Mouse (Mus musculus) hindbrain, postnatal 0 days (tissue): Measurements from ENCODE around the gene Rtl6. TPM values are rescaled to one million over a fixed set of nuclear protein-coding genes. Genes with fewer than 3 reads are reported as not detected.

Experiments
- ATAC-seq: fragments of 200-750 bp; cut with Nextera tagmentation; 2 replicates; pipeline ENCODE4 v1.8.0; 2017; ENCODE audit warnings: mild to moderate bottlenecking, moderate TSS enrichment, moderate library complexity
- DNase-seq: peaks from one replicate; pipeline ENCODE4 v3.0.0-alpha.2; 2015; ENCODE audit warnings: low spot score
- H3K27ac ChIP-seq: fragments of 300-500 bp; sonication (generic); 2 replicates; pipeline ENCODE4 v1.5.1; 2014; ENCODE audit warnings: mild to moderate bottlenecking
- H3K27me3 ChIP-seq: fragments of 300-500 bp; sonication (generic); 2 replicates; pipeline ENCODE4 v1.6.1; 2014; ENCODE audit warnings: low read length, mixed read lengths; ENCODE audit not compliant: insufficient read depth
- H3K36me3 ChIP-seq: fragments of 300-500 bp; sonication (generic); 2 replicates; pipeline ENCODE4 v1.6.1; 2014; ENCODE audit warnings: low read length, mixed read lengths; ENCODE audit not compliant: insufficient read depth
- H3K4me1 ChIP-seq: fragments of 300-500 bp; sonication (generic); 2 replicates; pipeline ENCODE4 v1.6.1; 2014; ENCODE audit warnings: antibody characterized with exemption, low read length, mixed read lengths; ENCODE audit not compliant: insufficient read depth
- H3K4me2 ChIP-seq: fragments of 300-500 bp; sonication (generic); 2 replicates; pipeline ENCODE4 v1.6.1; 2014; ENCODE audit warnings: low read depth, mild to moderate bottlenecking, low read length, moderate library complexity, mixed read lengths
- H3K4me3 ChIP-seq: fragments of 300-500 bp; sonication (generic); 2 replicates; pipeline ENCODE4 v1.5.1; 2014; ENCODE audit warnings: low read length
- H3K9ac ChIP-seq: fragments of 300-500 bp; sonication (generic); replicated peaks from 2 replicates; pipeline ENCODE4 v1.6.1; 2014; ENCODE audit warnings: mild to moderate bottlenecking, low read length, moderate library complexity, mixed read lengths
- H3K9me3 ChIP-seq: fragments of 300-500 bp; sonication (generic); 2 replicates; pipeline ENCODE4 v1.6.1; 2016; ENCODE audit warnings: low read length, mixed read lengths
- CTCF ChIP-seq: IDR thresholded peaks from 2 replicates; pipeline ENCODE4 v1.5.1; 2016; ENCODE audit warnings: antibody characterized with exemption, control low read depth, low read depth
- WGBS: fragments of 180-500 bp; shearing (Covaris S2); extraction: QIAGEN DNeasy Blood & Tissue Kit; methylation state at CpG from one replicate; pipeline ENCODE4 v1.1.7; 2014; 5-methylcytosine and 5-hydroxymethylcytosine counted together
- polyA plus RNA-seq: library from polyadenylated mRNA; unstranded; fragments of >200 nt; fragmentation: Nextera tagmentation; extraction: Ambion mirVana; gene quantifications from 2 replicates; pipeline ENCODE4 v1.2.1, GENCODE M21; 2015
- total RNA-seq: library from RNA; depleted of rRNA; stranded (reverse); fragments of >200 nt; gene quantifications from 2 replicates; pipeline ENCODE4 v1.2.3, GENCODE M21; 2014; rRNA removed

The Rtl6 gene
- total and polyA plus RNA-seq, 2 experiments from 2014 or later = 39.9 to 80.7 TPM

DNA sequence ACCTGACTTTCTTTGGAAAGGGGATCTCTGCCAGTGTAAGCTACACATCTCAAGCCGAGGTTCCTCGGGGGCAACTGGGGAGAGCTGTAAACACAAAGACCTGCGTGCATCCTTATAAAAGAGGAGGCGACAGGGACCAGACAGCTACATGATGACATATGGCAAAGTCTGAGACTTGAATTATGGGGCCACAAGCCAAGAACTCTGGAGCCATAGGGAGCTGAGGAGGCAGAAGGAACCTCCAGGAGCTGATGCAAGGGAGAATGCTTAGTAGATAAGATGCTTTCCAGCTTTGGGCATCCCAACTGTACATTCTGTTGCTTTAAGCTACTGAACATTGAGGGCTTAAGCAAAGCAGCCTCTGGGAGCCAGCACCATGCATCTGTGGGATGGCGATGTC lies 48.5 kb downstream of the Rtl6 start:
- peaks cover 10% of the 10 kb centered on the region for H3K4me1 ChIP-seq
- no peak overlapping the region for H3K9ac ChIP-seq
- H3K4me2 ChIP-seq = no peak overlapping the region
- no peaks in the 10 kb centered on the region for H3K36me3 ChIP-seq
- 52% methylated on average over 5 of the region's 5 CpGs for WGBS
- no peaks in the 10 kb centered on the region for H3K9me3 ChIP-seq
- ATAC-seq (no peak), DNase-seq (peak; percentile 27)
- peak overlapping the region; percentile 38; the same call in 1 of the 2 replicates for H3K27ac ChIP-seq
- no peak for TF ChIP-seq CTCF
- H3K27me3 ChIP-seq = no peaks in the 10 kb centered on the region
- no peak overlapping the region for H3K4me3 ChIP-seq

DNA sequence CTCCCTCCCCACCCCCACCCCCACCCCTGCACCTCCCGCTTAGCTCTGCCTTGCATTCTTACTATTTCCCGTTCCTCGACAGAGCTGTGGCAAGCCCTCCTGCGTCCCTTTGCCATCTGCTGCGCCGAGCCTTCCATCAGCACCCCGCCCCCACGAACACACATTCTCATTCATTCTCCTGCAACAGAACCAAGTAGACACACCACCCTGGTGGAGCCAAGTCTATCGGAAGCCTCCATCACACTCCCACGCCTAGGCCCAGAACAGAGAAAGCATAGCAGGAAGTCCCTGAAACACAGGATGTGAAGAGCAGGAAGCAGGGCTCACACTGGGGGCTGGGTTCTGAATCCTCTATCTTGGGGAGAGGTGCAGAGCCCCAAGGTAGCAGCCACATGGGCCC lies 51.6 kb downstream of the Rtl6 start:
- no peak for ATAC-seq
- Histone ChIP-seq H3K9me3 (no peaks in the 10 kb centered on the region), H3K27ac (no peak overlapping the region), H3K9ac (no peak overlapping the region), H3K4me3 (no peak overlapping the region), H3K36me3 (no peaks in the 10 kb centered on the region), H3K4me2 (no peak overlapping the region), H3K27me3 (no peaks in the 10 kb centered on the region), H3K4me1 (peaks cover 10% of the 10 kb centered on the region)
- no peak for TF ChIP-seq CTCF
- WGBS = 58% methylated on average over 10 of the region's 10 CpGs
- DNase-seq = no peak

DNA sequence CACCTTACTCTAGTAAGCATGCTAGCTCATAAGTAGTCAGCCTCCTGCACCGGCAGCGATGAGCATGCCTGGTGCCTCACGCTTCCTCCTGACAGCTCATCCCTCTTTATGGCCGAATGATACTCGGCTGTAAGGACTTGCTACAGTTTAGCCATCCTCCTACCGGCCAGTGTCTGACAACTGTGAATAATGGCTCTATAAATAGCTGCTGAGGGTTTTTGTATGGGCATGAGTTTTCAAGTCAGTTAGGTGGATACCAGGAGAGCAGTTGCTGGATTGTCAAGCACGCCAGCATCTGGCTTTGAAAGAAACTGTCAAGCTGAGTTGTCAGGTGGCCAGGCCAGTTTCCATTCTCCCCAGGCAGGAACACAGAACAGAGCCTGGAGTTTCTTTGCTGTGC lies 52.7 kb downstream of the Rtl6 start:
- peak; percentile 39 for DNase-seq
- Histone ChIP-seq H3K4me1 (peaks cover 10% of the 10 kb centered on the region), H3K9ac (no peak overlapping the region), H3K4me2 (no peak overlapping the region), H3K27me3 (no peaks in the 10 kb centered on the region), H3K9me3 (no peaks in the 10 kb centered on the region), H3K27ac (no peak overlapping the region), H3K36me3 (no peaks in the 10 kb centered on the region), H3K4me3 (no peak overlapping the region)
- no peak for ATAC-seq
- 20% methylated on average over 7 of the region's 7 CpGs for WGBS
- TF ChIP-seq CTCF = no peak

Other genes with a start within 250 kb of the Rtl6 start
- gene Parvg, start 233.8 kb downstream of the Rtl6 start, total RNA-seq = 1.1 and 1.4 TPM in 2 replicates
- gene Parvg, start 233.8 kb downstream of the Rtl6 start, polyA plus RNA-seq = 1.8 and 1.9 TPM in 2 replicates
- 46.5 and 51.1 TPM in 2 replicates for gene Shisal1, start 110.7 kb downstream of the Rtl6 start, total RNA-seq
- gene Shisal1, start 110.7 kb downstream of the Rtl6 start, polyA plus RNA-seq = 12.6 and 14.6 TPM in 2 replicates
- gene Prr5, start 111.8 kb upstream of the Rtl6 start, total RNA-seq = 25.5 and 34.2 TPM in 2 replicates
- gene Prr5, start 111.8 kb upstream of the Rtl6 start, polyA plus RNA-seq = 33.2 and 36.6 TPM in 2 replicates
- 0.26 and 1.0 TPM in 2 replicates for gene Arhgap8, start 162.2 kb upstream of the Rtl6 start, total RNA-seq
- 0.72 and 0.80 TPM in 2 replicates for gene Arhgap8, start 162.2 kb upstream of the Rtl6 start, polyA plus RNA-seq